Mouse (Mus musculus): Measurements from ENCODE around the gene Klhl2. TPM values are rescaled to one million over a fixed set of nuclear protein-coding genes. Genes with fewer than 3 reads are reported as not detected.

The Klhl2 gene
- polyA plus RNA-seq, 2 experiments: 9.5 to 12.4 TPM

DNA sequence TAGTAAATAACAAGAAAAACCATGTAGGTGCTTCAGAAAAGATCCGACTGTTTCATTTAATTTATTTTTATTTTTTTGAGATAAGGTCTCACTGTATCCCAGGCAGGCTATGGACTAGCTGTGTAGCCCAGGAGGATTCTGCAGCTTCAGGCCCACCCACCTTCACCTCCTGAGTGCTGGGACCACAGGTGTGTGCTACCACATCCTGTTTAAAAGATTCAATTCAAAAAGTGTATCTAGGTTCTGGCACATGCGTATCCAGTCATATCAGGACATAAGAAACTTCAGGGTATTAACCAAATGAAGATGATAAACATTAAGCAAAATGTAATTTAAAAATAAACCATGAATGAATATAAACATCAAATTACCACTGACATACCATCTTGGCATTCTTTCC lies 126.6 kb downstream of the Klhl2 start:
- TF ChIP-seq POLR2A (IDR thresholded peaks at IDR 0.05; ENCODE audit: borderline replicate concordance, extremely low read depth, insufficient read depth, insufficient read length): no peak
- Histone ChIP-seq H3K9ac (ENCODE audit: low read depth, low read length, severe bottlenecking) (no peak overlapping the region), H3K4me3 (replicated peaks; ENCODE audit: low read length) (no peak overlapping the region), H3K9me3 (ENCODE audit: control insufficient read depth, low read length) (no peaks in the 10 kb centered on the region), H3K27me3 (ENCODE audit: control insufficient read depth, insufficient read depth, low read length) (no peaks in the 10 kb centered on the region), H3K4me2 (replicated peaks; ENCODE audit: low read depth, low read length, severe bottlenecking) (no peak overlapping the region), H3K27ac (replicated peaks; ENCODE audit: low read depth, low read length) (no peak overlapping the region), H3K36me3 (ENCODE audit: control insufficient read depth, insufficient read depth, low read length) (peaks cover 73% of the 10 kb centered on the region), H3K4me1 (ENCODE audit: control insufficient read depth, insufficient read depth, low read length) (no peaks in the 10 kb centered on the region)
- no peak for ATAC-seq (ENCODE audit: low FRiP score, low read depth)
- 90% methylated on average over 2 of the region's 2 CpGs for WGBS
- no peak for DNase-seq (ENCODE audit: low spot score)

DNA sequence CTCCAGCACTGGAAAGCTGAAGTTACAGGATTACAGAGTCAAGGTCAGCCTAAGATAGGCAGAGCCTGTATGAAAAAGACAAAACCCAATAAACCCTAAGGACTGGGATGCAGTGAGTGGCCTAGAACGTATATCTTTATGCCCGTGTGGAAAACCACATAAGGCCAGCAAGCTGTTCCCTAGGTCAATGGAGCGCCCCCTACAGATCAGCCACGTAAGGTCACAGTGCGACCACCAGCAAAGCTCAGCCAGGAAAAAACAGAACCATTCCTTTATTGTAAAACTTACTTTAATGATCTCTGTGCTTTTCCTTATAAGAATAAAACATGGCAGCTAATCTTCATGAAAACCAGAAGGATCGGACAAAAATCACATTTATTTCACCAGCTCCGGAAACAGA lies 131.9 kb downstream of the Klhl2 start:
- H3K27me3 ChIP-seq (ENCODE audit: control insufficient read depth, insufficient read depth, low read length): no peaks in the 10 kb centered on the region
- no peak overlapping the region for H3K4me3 ChIP-seq (replicated peaks; ENCODE audit: low read length)
- H3K4me2 ChIP-seq (replicated peaks; ENCODE audit: low read depth, low read length, severe bottlenecking): no peak overlapping the region
- no peak overlapping the region for H3K27ac ChIP-seq (replicated peaks; ENCODE audit: low read depth, low read length)
- no peak overlapping the region for H3K9ac ChIP-seq (ENCODE audit: low read depth, low read length, severe bottlenecking)
- ATAC-seq (ENCODE audit: low FRiP score, low read depth) (no peak), DNase-seq (ENCODE audit: low spot score) (no peak)
- no peak for TF ChIP-seq POLR2A (IDR thresholded peaks at IDR 0.05; ENCODE audit: borderline replicate concordance, extremely low read depth, insufficient read depth, insufficient read length)
- no peaks in the 10 kb centered on the region for H3K4me1 ChIP-seq (ENCODE audit: control insufficient read depth, insufficient read depth, low read length)
- peaks cover 54% of the 10 kb centered on the region for H3K36me3 ChIP-seq (ENCODE audit: control insufficient read depth, insufficient read depth, low read length)
- 84% methylated on average over 7 of the region's 7 CpGs for WGBS
- H3K9me3 ChIP-seq (ENCODE audit: control insufficient read depth, low read length): no peaks in the 10 kb centered on the region

GRCm38 (mm10) chr8:64712499-64712898 lies 137.3 kb downstream of the Klhl2 start:
- no peak overlapping the region for H3K27ac ChIP-seq (replicated peaks; ENCODE audit: low read depth, low read length)
- H3K4me1 ChIP-seq (ENCODE audit: control insufficient read depth, insufficient read depth, low read length): no peaks in the 10 kb centered on the region
- WGBS: 83% methylated on average over 7 of the region's 7 CpGs
- ATAC-seq (ENCODE audit: low FRiP score, low read depth) (no peak), DNase-seq (ENCODE audit: low spot score) (no peak)
- no peaks in the 10 kb centered on the region for H3K27me3 ChIP-seq (ENCODE audit: control insufficient read depth, insufficient read depth, low read length)
- no peaks in the 10 kb centered on the region for H3K9me3 ChIP-seq (ENCODE audit: control insufficient read depth, low read length)
- H3K4me3 ChIP-seq (replicated peaks; ENCODE audit: low read length): no peak overlapping the region
- H3K4me2 ChIP-seq (replicated peaks; ENCODE audit: low read depth, low read length, severe bottlenecking): no peak overlapping the region
- no peak overlapping the region for H3K9ac ChIP-seq (ENCODE audit: low read depth, low read length, severe bottlenecking)
- no peak for TF ChIP-seq POLR2A (IDR thresholded peaks at IDR 0.05; ENCODE audit: borderline replicate concordance, extremely low read depth, insufficient read depth, insufficient read length)
- H3K36me3 ChIP-seq (ENCODE audit: control insufficient read depth, insufficient read depth, low read length): peaks cover 9% of the 10 kb centered on the region

- Histone ChIP-seq H3K27ac (replicated peaks; ENCODE audit: low read depth, low read length) (no peak overlapping the region), H3K4me1 (ENCODE audit: control insufficient read depth, insufficient read depth, low read length) (no peaks in the 10 kb centered on the region), H3K4me3 (replicated peaks; ENCODE audit: low read length) (no peak overlapping the region), H3K36me3 (ENCODE audit: control insufficient read depth, insufficient read depth, low read length) (peaks cover 1% of the 10 kb centered on the region; the same call in 1 of the 2 replicates), H3K9me3 (ENCODE audit: control insufficient read depth, low read length) (no peaks in the 10 kb centered on the region), H3K27me3 (ENCODE audit: control insufficient read depth, insufficient read depth, low read length) (no peaks in the 10 kb centered on the region), H3K4me2 (replicated peaks; ENCODE audit: low read depth, low read length, severe bottlenecking) (no peak overlapping the region), H3K9ac (ENCODE audit: low read depth, low read length, severe bottlenecking) (no peak overlapping the region)
- TF ChIP-seq POLR2A (IDR thresholded peaks at IDR 0.05; ENCODE audit: borderline replicate concordance, extremely low read depth, insufficient read depth, insufficient read length): no peak
- WGBS: 23% methylated on average over 1 of the region's 1 CpGs
- ATAC-seq (ENCODE audit: low FRiP score, low read depth) (no peak), DNase-seq (ENCODE audit: low spot score) (no peak)
Observed at GRCm38 (mm10) chr8:64711544-64711943, 138.3 kb downstream of the Klhl2 start.

GRCm38 (mm10) chr8:64707481-64707880 lies 142.3 kb downstream of the Klhl2 start:
- Histone ChIP-seq H3K4me1 (ENCODE audit: control insufficient read depth, insufficient read depth, low read length) (no peaks in the 10 kb centered on the region), H3K9me3 (ENCODE audit: control insufficient read depth, low read length) (no peaks in the 10 kb centered on the region), H3K27me3 (ENCODE audit: control insufficient read depth, insufficient read depth, low read length) (no peaks in the 10 kb centered on the region), H3K27ac (replicated peaks; ENCODE audit: low read depth, low read length) (no peak overlapping the region), H3K4me2 (replicated peaks; ENCODE audit: low read depth, low read length, severe bottlenecking) (no peak overlapping the region), H3K36me3 (ENCODE audit: control insufficient read depth, insufficient read depth, low read length) (no peaks in the 10 kb centered on the region), H3K9ac (ENCODE audit: low read depth, low read length, severe bottlenecking) (no peak overlapping the region), H3K4me3 (replicated peaks; ENCODE audit: low read length) (no peak overlapping the region)
- no peak for TF ChIP-seq POLR2A (IDR thresholded peaks at IDR 0.05; ENCODE audit: borderline replicate concordance, extremely low read depth, insufficient read depth, insufficient read length)
- ATAC-seq (ENCODE audit: low FRiP score, low read depth) (no peak), DNase-seq (ENCODE audit: low spot score) (no peak)

GRCm38 (mm10) chr8:64703191-64703590 lies 146.6 kb downstream of the Klhl2 start:
- 81% methylated on average over 1 of the region's 1 CpGs for WGBS
- ATAC-seq (ENCODE audit: low FRiP score, low read depth) (no peak), DNase-seq (ENCODE audit: low spot score) (no peak)
- no peaks in the 10 kb centered on the region for H3K36me3 ChIP-seq (ENCODE audit: control insufficient read depth, insufficient read depth, low read length)
- no peak overlapping the region for H3K4me2 ChIP-seq (replicated peaks; ENCODE audit: low read depth, low read length, severe bottlenecking)
- TF ChIP-seq POLR2A (IDR thresholded peaks at IDR 0.05; ENCODE audit: borderline replicate concordance, extremely low read depth, insufficient read depth, insufficient read length): no peak
- H3K4me1 ChIP-seq (ENCODE audit: control insufficient read depth, insufficient read depth, low read length): no peaks in the 10 kb centered on the region
- H3K9me3 ChIP-seq (ENCODE audit: control insufficient read depth, low read length): no peaks in the 10 kb centered on the region
- no peaks in the 10 kb centered on the region for H3K27me3 ChIP-seq (ENCODE audit: control insufficient read depth, insufficient read depth, low read length)
- no peak overlapping the region for H3K4me3 ChIP-seq (replicated peaks; ENCODE audit: low read length)
- no peak overlapping the region for H3K9ac ChIP-seq (ENCODE audit: low read depth, low read length, severe bottlenecking)
- no peak overlapping the region for H3K27ac ChIP-seq (replicated peaks; ENCODE audit: low read depth, low read length)
